Mouse (Mus musculus) thymus, adult 2 months (tissue): ENCODE data around the gene Pnpla2.

Source experiments
- CTCF ChIP-seq: fragments of 200-500 bp; IDR thresholded peaks from 2 replicates; pipeline ENCODE4 v1.5.1; 2012; ENCODE audit warnings: mild to moderate bottlenecking, control low read depth, low read length, moderate library complexity, borderline replicate concordance; ENCODE audit not compliant: control insufficient read depth, poor library complexity, insufficient read depth; ENCODE audit errors: extremely low read depth
- POLR2A ChIP-seq: fragments of 200-500 bp; IDR thresholded peaks from 2 replicates; pipeline ENCODE4 v1.6.1; 2012; ENCODE audit warnings: mild to moderate bottlenecking, low read length, control low read depth, moderate library complexity; ENCODE audit not compliant: control insufficient read depth, poor library complexity, insufficient read depth; ENCODE audit errors: extremely low read depth

GRCm38 (mm10) chr7:141460391-141461113, 5.6 kb downstream of the Pnpla2 start, which contains the start of gene Cracr2b:
- no peak for TF ChIP-seq POLR2A
- TF ChIP-seq CTCF, result no peak
